15 mouse cellular contexts compared by ENCODE assay signal in the genomic region with DNA sequence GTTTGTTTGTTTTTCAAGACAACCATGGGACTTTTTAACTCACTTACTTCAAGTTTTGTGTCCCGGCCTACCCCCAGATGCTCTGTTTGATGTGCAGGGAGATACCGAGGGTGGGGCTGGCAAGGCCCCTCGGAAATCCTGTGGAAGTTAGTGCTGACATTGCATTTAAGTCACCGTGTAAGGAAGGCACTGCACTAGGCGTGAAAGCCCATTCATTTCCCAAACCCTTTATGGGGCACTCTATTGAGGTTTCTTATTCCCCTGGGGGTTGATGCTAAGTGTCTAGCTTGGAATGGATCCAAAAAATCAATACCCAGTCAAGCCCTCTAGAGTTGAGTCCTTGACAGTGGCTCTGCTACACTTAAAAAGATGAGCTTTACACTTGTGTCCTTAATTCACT. TPM values are rescaled to one million over a fixed set of nuclear protein-coding genes. Genes with fewer than 3 reads are reported as not detected.
A peak's percentile ranks its signal among the peaks of the same experiment; 100 is the strongest.
DNase-seq lines count a peak whose midpoint lies in the region; ATAC-seq and TF ChIP-seq lines count a peak whose summit lies in the region.
"Had no signal": no experiment of that assay in that cellular context is flagged by ENCODE, and none has a peak within 500 bp of the region (broad histone marks: within the 10 kb centered on the region; RNA-seq: fewer than 3 reads in every experiment).

No protein-coding gene starts in this region.

- no peak overlapping the region for H3K9ac ChIP-seq in lung, embryonic 14.5 days
- no peak overlapping the region for H3K9ac ChIP-seq in stomach, embryonic 16.5 days (ENCODE audit: low read length)
- no peak overlapping the region for H3K9ac ChIP-seq in stomach, postnatal 0 days (ENCODE audit: low read length)
- H3K9ac ChIP-seq in hindbrain, embryonic 15.5 days: no peak overlapping the region
- H3K9ac ChIP-seq: heart, embryonic 15.5 days; limb, embryonic 12.5 days; liver, embryonic 15.5 days had no signal

- H3K27ac ChIP-seq in lung, embryonic 14.5 days (ENCODE audit: low read depth): no peak overlapping the region
- H3K27ac ChIP-seq in stomach, embryonic 16.5 days (ENCODE audit: low read length): no peak overlapping the region
- H3K27ac ChIP-seq in stomach, postnatal 0 days (replicated peaks): no peak overlapping the region
- no peak overlapping the region for H3K27ac ChIP-seq in hindbrain, embryonic 15.5 days (replicated peaks)
- H3K27ac ChIP-seq: heart, embryonic 15.5 days; limb, embryonic 12.5 days; liver, embryonic 15.5 days had no signal

- WGBS in lung, embryonic 14.5 days: 59% methylated on average over 5 of the region's 5 CpGs
- WGBS in lung, adult 2 months: 45% methylated on average over 5 of the region's 5 CpGs
- 72% methylated on average over 5 of the region's 5 CpGs for WGBS in stomach, embryonic 16.5 days
- 71% methylated on average over 5 of the region's 5 CpGs for WGBS in stomach, postnatal 0 days
- WGBS in hindbrain, embryonic 15.5 days: 41% methylated on average over 5 of the region's 5 CpGs

- TF ChIP-seq EP300 in stomach, postnatal 0 days (optimal IDR thresholded peaks at IDR 0.05): no peak

- DNase-seq in lung, embryonic 14.5 days: peak; percentile 4
- no peak for DNase-seq in lung, adult 2 months
- no peak for DNase-seq in stomach, postnatal 0 days (ENCODE audit: low spot score)
- DNase-seq in right cerebral cortex, postnatal 4 days: no peak
- no peak for DNase-seq in liver
- DNase-seq: cerebellum, adult 9-11 months; heart, adult 18-20 months; kidney, adult 18-20 months; thymus, postnatal 4 days had no signal

- no peaks in the 10 kb centered on the region for H3K36me3 ChIP-seq in lung, embryonic 14.5 days (ENCODE audit: insufficient read depth)
- H3K36me3 ChIP-seq in stomach, embryonic 16.5 days (ENCODE audit: control insufficient read depth, insufficient read depth, low read length): no peaks in the 10 kb centered on the region
- no peaks in the 10 kb centered on the region for H3K36me3 ChIP-seq in stomach, postnatal 0 days (ENCODE audit: control insufficient read depth, insufficient read depth, low read length)
- H3K36me3 ChIP-seq in hindbrain, embryonic 15.5 days: no peaks in the 10 kb centered on the region
- H3K36me3 ChIP-seq: G1E; heart, embryonic 15.5 days; limb, embryonic 12.5 days; liver, embryonic 15.5 days had no signal

- TF ChIP-seq POLR2A in lung, adult 2 months (IDR thresholded peaks at IDR 0.05; ENCODE audit: borderline replicate concordance, extremely low read depth, low read depth, low read length): no peak

- TF ChIP-seq CTCF in lung, embryonic 14.5 days (IDR thresholded peaks at IDR 0.05; ENCODE audit: low read depth): no peak
- TF ChIP-seq CTCF in lung, adult 2 months (IDR thresholded peaks at IDR 0.05; ENCODE audit: insufficient read depth, low read length): no peak
- no peak for TF ChIP-seq CTCF in stomach, postnatal 0 days (IDR thresholded peaks at IDR 0.05; ENCODE audit: low read depth)

- H3K9me3 ChIP-seq in lung, embryonic 14.5 days (ENCODE audit: low read depth, low read length): no peaks in the 10 kb centered on the region
- no peaks in the 10 kb centered on the region for H3K9me3 ChIP-seq in stomach, embryonic 16.5 days (replicated peaks; ENCODE audit: control insufficient read depth, low read length)
- no peaks in the 10 kb centered on the region for H3K9me3 ChIP-seq in stomach, postnatal 0 days (ENCODE audit: control insufficient read depth, low read length)
- no peaks in the 10 kb centered on the region for H3K9me3 ChIP-seq in hindbrain, embryonic 15.5 days
- H3K9me3 ChIP-seq: G1E; heart, embryonic 15.5 days; limb, embryonic 12.5 days; liver, embryonic 15.5 days had no signal

- H3K4me1 ChIP-seq in lung, embryonic 14.5 days (ENCODE audit: insufficient read depth): no peaks in the 10 kb centered on the region
- peaks cover 2% of the 10 kb centered on the region; the same call in 1 of the 2 replicates for H3K4me1 ChIP-seq in lung, adult 2 months (ENCODE audit: control insufficient read depth, insufficient read depth, low read length)
- H3K4me1 ChIP-seq in stomach, embryonic 16.5 days (ENCODE audit: control insufficient read depth, insufficient read depth, low read length): no peaks in the 10 kb centered on the region
- H3K4me1 ChIP-seq in stomach, postnatal 0 days (replicated peaks; ENCODE audit: control insufficient read depth, insufficient read depth): no peaks in the 10 kb centered on the region
- no peaks in the 10 kb centered on the region for H3K4me1 ChIP-seq in hindbrain, embryonic 15.5 days (replicated peaks)
- H3K4me1 ChIP-seq: limb, embryonic 12.5 days; liver, embryonic 15.5 days had no signal

- no peak for ATAC-seq in lung, embryonic 14.5 days (ENCODE audit: insufficient read depth)
- no peak for ATAC-seq in stomach, embryonic 16.5 days (ENCODE audit: insufficient read depth, low FRiP score)
- no peak for ATAC-seq in stomach, postnatal 0 days (ENCODE audit: low FRiP score, low TSS enrichment)
- ATAC-seq in hindbrain, embryonic 15.5 days (ENCODE audit: low FRiP score, low read depth): peak; percentile 48; the same call in 1 of the 2 replicates

- no peaks in the 10 kb centered on the region for H3K27me3 ChIP-seq in lung, embryonic 14.5 days (ENCODE audit: insufficient read depth, low read length)
- H3K27me3 ChIP-seq in stomach, embryonic 16.5 days (ENCODE audit: control insufficient read depth, insufficient read depth, low read length): no peaks in the 10 kb centered on the region
- H3K27me3 ChIP-seq in stomach, postnatal 0 days (ENCODE audit: control insufficient read depth, insufficient read depth, low read length): no peaks in the 10 kb centered on the region
- no peaks in the 10 kb centered on the region for H3K27me3 ChIP-seq in hindbrain, embryonic 15.5 days
- H3K27me3 ChIP-seq: heart, embryonic 15.5 days; limb, embryonic 12.5 days; liver, embryonic 15.5 days had no signal

- no peak overlapping the region for H3K4me2 ChIP-seq in lung, embryonic 14.5 days
- 0 out of 2 replicates have a peak overlapping the region, but pooled peaks have one; percentile 4 for H3K4me2 ChIP-seq in stomach, embryonic 16.5 days (ENCODE audit: low read depth, low read length)
- H3K4me2 ChIP-seq in stomach, postnatal 0 days (replicated peaks; ENCODE audit: low read depth): no peak overlapping the region
- no peak overlapping the region for H3K4me2 ChIP-seq in hindbrain, embryonic 15.5 days
- H3K4me2 ChIP-seq: heart, embryonic 15.5 days; limb, embryonic 12.5 days; liver, embryonic 15.5 days had no signal

- no peak overlapping the region for H3K4me3 ChIP-seq in lung, embryonic 14.5 days (ENCODE audit: low read depth, low read length)
- H3K4me3 ChIP-seq in lung, adult 2 months (replicated peaks; ENCODE audit: extremely low read depth, low read depth, low read length): no peak overlapping the region
- no peak overlapping the region for H3K4me3 ChIP-seq in stomach, embryonic 16.5 days (replicated peaks; ENCODE audit: low read length)
- H3K4me3 ChIP-seq in stomach, postnatal 0 days (ENCODE audit: low read depth, low read length): no peak overlapping the region
- no peak overlapping the region for H3K4me3 ChIP-seq in hindbrain, embryonic 15.5 days
- H3K4me3 ChIP-seq: heart, embryonic 15.5 days; limb, embryonic 12.5 days; liver, embryonic 15.5 days had no signal

RNA-seq across cellular contexts. Expression of a gene that starts 27.2 kb away (rescaled TPM):
- polyA plus RNA-seq in lung, embryonic 14.5 days (2014; fragmentation: Nextera tagmentation; extraction: Ambion mirVana): 0.62 and 0.71 TPM in 2 replicates
- polyA plus RNA-seq in lung, adult 2 months (2012; rRNA removed): 0.20 and 0.60 TPM in 2 replicates
- polyA plus RNA-seq in stomach, embryonic 16.5 days (2015; fragmentation: Nextera tagmentation; extraction: Ambion mirVana): 0.79 and 0.96 TPM in 2 replicates
- 0.79 and 0.85 TPM in 2 replicates for polyA plus RNA-seq in stomach, postnatal 0 days (2015; fragmentation: Nextera tagmentation; extraction: Ambion mirVana)
- polyA plus RNA-seq in hindbrain, embryonic 15.5 days (2015; fragmentation: Nextera tagmentation; extraction: Ambion mirVana): 29.5 and 29.7 TPM in 2 replicates
- polyA plus RNA-seq: G1E had no signal

Comparison
In these comparisons a context has a peak if more than half of its experiments do, and no peak if none do; other contexts are left out.
1. RNA of a gene that starts 27.2 kb away (polyA plus RNA-seq): 29.5 to 29.7 TPM in hindbrain, embryonic 15.5 days; 0.79 to 0.85 TPM in stomach, postnatal 0 days, 0.79 to 0.96 TPM in stomach, embryonic 16.5 days, 0.62 to 0.71 TPM in lung, embryonic 14.5 days and 0.20 to 0.60 TPM in lung, adult 2 months; every median in the first group is over 10 times any median in the second.